Mouse (Mus musculus) bone marrow macrophage, adult 2 months (primary cell): ENCODE measurements around the gene Hes5.

ENCODE experiments used
- CTCF ChIP-seq: IDR thresholded peaks from 2 replicates; pipeline ENCODE4 v1.5.1; 2012; ENCODE audit warnings: low read depth, mild to moderate bottlenecking, low read length, moderate library complexity
- POLR2A ChIP-seq: IDR thresholded peaks from 2 replicates; pipeline ENCODE4 v1.6.1; 2012; ENCODE audit warnings: mild to moderate bottlenecking, low read depth, low read length, borderline replicate concordance

GRCm38 (mm10) chr4:154985151-154985777, 24.5 kb downstream of the Hes5 start:
- TF ChIP-seq POLR2A (no peak), CTCF (no peak)
